Mouse (Mus musculus) lung, embryonic 14.5 days (tissue): Measurements from ENCODE around the gene Slc47a2. TPM values are rescaled to one million over a fixed set of nuclear protein-coding genes. Genes with fewer than 3 reads are reported as not detected.

Experiments
- ATAC-seq: fragments of 200-750 bp; cut with Nextera tagmentation; 2 replicates; pipeline ENCODE4 v1.8.0; 2017; ENCODE audit warnings: mild to moderate bottlenecking, moderate TSS enrichment, moderate library complexity; ENCODE audit not compliant: insufficient read depth
- DNase-seq: peaks from one replicate; pipeline ENCODE4 v3.0.0-alpha.2; 2015
- H3K27ac ChIP-seq: fragments of 300-500 bp; sonication (generic); 2 replicates; pipeline ENCODE4 v1.5.1; 2014; ENCODE audit warnings: low read depth, mild to moderate bottlenecking, moderate library complexity
- H3K27me3 ChIP-seq: fragments of 300-500 bp; sonication (generic); 2 replicates; pipeline ENCODE4 v1.6.1; 2014; ENCODE audit warnings: low read length, control low read depth; ENCODE audit not compliant: insufficient read depth
- H3K36me3 ChIP-seq: fragments of 300-500 bp; sonication (generic); 2 replicates; pipeline ENCODE4 v1.6.1; 2014; ENCODE audit warnings: control low read depth; ENCODE audit not compliant: insufficient read depth
- H3K4me1 ChIP-seq: fragments of 300-500 bp; sonication (generic); 2 replicates; pipeline ENCODE4 v1.6.1; 2014; ENCODE audit warnings: antibody characterized with exemption, control low read depth; ENCODE audit not compliant: insufficient read depth
- H3K4me2 ChIP-seq: fragments of 300-500 bp; sonication (generic); 2 replicates; pipeline ENCODE4 v1.6.1; 2014; ENCODE audit warnings: mild to moderate bottlenecking
- H3K4me3 ChIP-seq: fragments of 300-500 bp; sonication (generic); 2 replicates; pipeline ENCODE4 v1.5.1; 2014; ENCODE audit warnings: low read depth, low read length
- H3K9ac ChIP-seq: fragments of 300-500 bp; sonication (generic); 2 replicates; pipeline ENCODE4 v1.6.1; 2014
- H3K9me3 ChIP-seq: fragments of 300-500 bp; sonication (generic); 2 replicates; pipeline ENCODE4 v1.6.1; 2016; ENCODE audit warnings: low read depth, low read length, control low read depth
- CTCF ChIP-seq: IDR thresholded peaks from 2 replicates; pipeline ENCODE4 v1.5.1; 2016; ENCODE audit warnings: antibody characterized with exemption, low read depth
- WGBS: fragments of 180-500 bp; shearing (Covaris S2); extraction: QIAGEN DNeasy Blood & Tissue Kit; methylation state at CpG from one replicate; pipeline ENCODE4 v1.1.7; 2014; 5-methylcytosine and 5-hydroxymethylcytosine counted together
- polyA plus RNA-seq: library from polyadenylated mRNA; unstranded; fragments of >200 nt; fragmentation: Nextera tagmentation; extraction: Ambion mirVana; gene quantifications from 2 replicates; pipeline ENCODE4 v1.2.1, GENCODE M21; 2014

Gene Slc47a2
- not detected in 2 replicates for polyA plus RNA-seq

- peaks cover 4% of the 10 kb centered on the region; the same call in 1 of the 2 replicates for H3K4me1 ChIP-seq
- H3K27me3 ChIP-seq = peaks cover 22% of the 10 kb centered on the region
- H3K27ac ChIP-seq = no peak within 1 kb of the TSS
- H3K9me3 ChIP-seq = no peaks in the 10 kb centered on the region
- H3K4me3 ChIP-seq = peak within 1 kb of the TSS; percentile 40
- H3K9ac ChIP-seq = peak within 1 kb of the TSS; percentile 32; the same call in 1 of the 2 replicates
- WGBS = 2% methylated on average over 61 of the region's 61 CpGs
- ATAC-seq (peak; percentile 44; the same call in 1 of the 2 replicates), DNase-seq (peak; percentile 84)
- peak; percentile 76 for TF ChIP-seq CTCF
- peak within 1 kb of the TSS; percentile 71 for H3K4me2 ChIP-seq
- H3K36me3 ChIP-seq = no peaks in the 10 kb centered on the region
Measured at GRCm38 (mm10) chr11:61342505-61343420, at the start of gene Slc47a2. Slc47a2 (minus strand) TSS chr11:61342860.

GRCm38 (mm10) chr11:61388936-61389335, 46.3 kb upstream of the Slc47a2 start:
- no peak for ATAC-seq
- WGBS = 58% methylated on average over 4 of the region's 4 CpGs
- no peaks in the 10 kb centered on the region for H3K36me3 ChIP-seq

GRCm38 (mm10) chr11:61388012-61388411, 45.4 kb upstream of the Slc47a2 start:
- Histone ChIP-seq H3K4me1 (no peaks in the 10 kb centered on the region), H3K9ac (no peak overlapping the region), H3K27me3 (no peaks in the 10 kb centered on the region), H3K4me2 (no peak overlapping the region), H3K27ac (no peak overlapping the region), H3K9me3 (no peaks in the 10 kb centered on the region), H3K36me3 (no peaks in the 10 kb centered on the region), H3K4me3 (no peak overlapping the region)
- DNase-seq (peak; percentile 78), ATAC-seq (no peak)
- peak; percentile 65 for TF ChIP-seq CTCF
- WGBS = 61% methylated on average over 6 of the region's 6 CpGs

More at GRCm38 (mm10) chr11:61388936-61389335, 46.3 kb upstream of the Slc47a2 start:
- Histone ChIP-seq H3K27me3 (no peaks in the 10 kb centered on the region), H3K9me3 (no peaks in the 10 kb centered on the region), H3K4me3 (no peak overlapping the region), H3K4me2 (no peak overlapping the region), H3K9ac (no peak overlapping the region), H3K4me1 (no peaks in the 10 kb centered on the region), H3K27ac (no peak overlapping the region)
- no peak for TF ChIP-seq CTCF
- no peak for DNase-seq

GRCm38 (mm10) chr11:61387233-61387632, 44.6 kb upstream of the Slc47a2 start:
- TF ChIP-seq CTCF = no peak
- 57% methylated on average over 6 of the region's 6 CpGs for WGBS

GRCm38 (mm10) chr11:61385725-61386124, 43.1 kb upstream of the Slc47a2 start:
- DNase-seq (no peak), ATAC-seq (no peak)
- no peak overlapping the region for H3K4me2 ChIP-seq
- H3K27me3 ChIP-seq = no peaks in the 10 kb centered on the region
- H3K4me3 ChIP-seq = no peak overlapping the region
- TF ChIP-seq CTCF = no peak
- no peaks in the 10 kb centered on the region for H3K9me3 ChIP-seq
- WGBS = 71% methylated on average over 4 of the region's 4 CpGs
- H3K9ac ChIP-seq = no peak overlapping the region
- no peaks in the 10 kb centered on the region for H3K4me1 ChIP-seq
- H3K36me3 ChIP-seq = no peaks in the 10 kb centered on the region
- no peak overlapping the region for H3K27ac ChIP-seq

More at GRCm38 (mm10) chr11:61387233-61387632, 44.6 kb upstream of the Slc47a2 start:
- H3K4me1 ChIP-seq = no peaks in the 10 kb centered on the region
- H3K4me3 ChIP-seq = no peak overlapping the region
- no peaks in the 10 kb centered on the region for H3K27me3 ChIP-seq
- no peaks in the 10 kb centered on the region for H3K9me3 ChIP-seq
- DNase-seq (no peak), ATAC-seq (no peak)
- H3K36me3 ChIP-seq = no peaks in the 10 kb centered on the region
- no peak overlapping the region for H3K9ac ChIP-seq
- H3K4me2 ChIP-seq = no peak overlapping the region
- no peak overlapping the region for H3K27ac ChIP-seq

- DNase-seq = no peak
- no peak for TF ChIP-seq CTCF
- Histone ChIP-seq H3K27ac (no peak overlapping the region), H3K9me3 (no peaks in the 10 kb centered on the region), H3K9ac (no peak overlapping the region), H3K4me1 (no peaks in the 10 kb centered on the region), H3K4me2 (no peak overlapping the region), H3K36me3 (no peaks in the 10 kb centered on the region), H3K4me3 (no peak overlapping the region), H3K27me3 (peaks cover 23% of the 10 kb centered on the region)
- 85% methylated on average over 1 of the region's 1 CpGs for WGBS
- no peak for ATAC-seq
Measured at GRCm38 (mm10) chr11:61381272-61381671, 38.6 kb upstream of the Slc47a2 start.

- WGBS = 53% methylated on average over 4 of the region's 4 CpGs
- Histone ChIP-seq H3K4me3 (no peak overlapping the region), H3K27me3 (peaks cover 23% of the 10 kb centered on the region), H3K9ac (no peak overlapping the region), H3K4me2 (no peak overlapping the region), H3K27ac (no peak overlapping the region), H3K4me1 (no peaks in the 10 kb centered on the region), H3K9me3 (no peaks in the 10 kb centered on the region), H3K36me3 (no peaks in the 10 kb centered on the region)
- ATAC-seq (no peak), DNase-seq (no peak)
- no peak for TF ChIP-seq CTCF
Measured at GRCm38 (mm10) chr11:61378651-61379050, 36.0 kb upstream of the Slc47a2 start.
